Mouse (Mus musculus) heart, embryonic 11.5 days (tissue): ENCODE results near the gene Cryab. TPM values are rescaled to one million over a fixed set of nuclear protein-coding genes. Genes with fewer than 3 reads are reported as not detected.
A peak's percentile ranks its signal among the peaks of the same experiment; 100 is the strongest.

Experiments
- ATAC-seq: fragments of 200-750 bp; cut with Nextera tagmentation; replicated peaks from 2 replicates; pipeline ENCODE4 v1.8.0; 2017; ENCODE audit warnings: moderate library complexity; ENCODE audit not compliant: insufficient number of reproducible peaks, low FRiP score, low TSS enrichment
- H3K27ac ChIP-seq: fragments of 300-500 bp; sonication (generic); 2 replicates; pipeline ENCODE4 v1.5.1; 2014; ENCODE audit warnings: mild to moderate bottlenecking, low read depth, low read length
- H3K27me3 ChIP-seq: fragments of 300-500 bp; sonication (generic); 2 replicates; pipeline ENCODE4 v1.6.1; 2014; ENCODE audit warnings: mild to moderate bottlenecking, low read length, mixed read lengths; ENCODE audit not compliant: control insufficient read depth, insufficient read depth
- H3K36me3 ChIP-seq: fragments of 300-500 bp; sonication (generic); 2 replicates; pipeline ENCODE4 v1.6.1; 2014; ENCODE audit warnings: mild to moderate bottlenecking, low read length, moderate library complexity, mixed read lengths; ENCODE audit not compliant: control insufficient read depth, insufficient read depth
- H3K4me1 ChIP-seq: fragments of 300-500 bp; sonication (generic); 2 replicates; pipeline ENCODE4 v1.6.1; 2014; ENCODE audit warnings: low read length; ENCODE audit not compliant: control insufficient read depth, insufficient read depth
- H3K4me2 ChIP-seq: fragments of 300-500 bp; sonication (generic); 2 replicates; pipeline ENCODE4 v1.6.1; 2014; ENCODE audit warnings: mild to moderate bottlenecking, moderate library complexity
- H3K4me3 ChIP-seq: fragments of 300-500 bp; sonication (generic); 2 replicates; pipeline ENCODE4 v1.5.1; 2014; ENCODE audit warnings: low read depth, low read length
- H3K9ac ChIP-seq: fragments of 300-500 bp; sonication (generic); 2 replicates; pipeline ENCODE4 v1.6.1; 2014; ENCODE audit warnings: mild to moderate bottlenecking, low read depth, low read length, moderate library complexity
- H3K9me3 ChIP-seq: fragments of 300-500 bp; sonication (generic); replicated peaks from 2 replicates; pipeline ENCODE4 v1.6.1; 2016; ENCODE audit warnings: low read length; ENCODE audit not compliant: control insufficient read depth
- WGBS: fragments of 180-500 bp; shearing (Covaris S2); extraction: QIAGEN DNeasy Blood & Tissue Kit; methylation state at CpG from one replicate; pipeline ENCODE4 v1.1.7; 2014; ENCODE audit not compliant: insufficient replicate concordance; 5-methylcytosine and 5-hydroxymethylcytosine counted together
- polyA plus RNA-seq: library from polyadenylated mRNA; unstranded; fragments of >200 nt; fragmentation: Nextera tagmentation; extraction: Ambion mirVana; gene quantifications from 2 replicates; pipeline ENCODE4 v1.2.1, GENCODE M21; 2014

Gene Cryab
- polyA plus RNA-seq, 1 experiment from 2014 or later, result 878 TPM

DNA sequence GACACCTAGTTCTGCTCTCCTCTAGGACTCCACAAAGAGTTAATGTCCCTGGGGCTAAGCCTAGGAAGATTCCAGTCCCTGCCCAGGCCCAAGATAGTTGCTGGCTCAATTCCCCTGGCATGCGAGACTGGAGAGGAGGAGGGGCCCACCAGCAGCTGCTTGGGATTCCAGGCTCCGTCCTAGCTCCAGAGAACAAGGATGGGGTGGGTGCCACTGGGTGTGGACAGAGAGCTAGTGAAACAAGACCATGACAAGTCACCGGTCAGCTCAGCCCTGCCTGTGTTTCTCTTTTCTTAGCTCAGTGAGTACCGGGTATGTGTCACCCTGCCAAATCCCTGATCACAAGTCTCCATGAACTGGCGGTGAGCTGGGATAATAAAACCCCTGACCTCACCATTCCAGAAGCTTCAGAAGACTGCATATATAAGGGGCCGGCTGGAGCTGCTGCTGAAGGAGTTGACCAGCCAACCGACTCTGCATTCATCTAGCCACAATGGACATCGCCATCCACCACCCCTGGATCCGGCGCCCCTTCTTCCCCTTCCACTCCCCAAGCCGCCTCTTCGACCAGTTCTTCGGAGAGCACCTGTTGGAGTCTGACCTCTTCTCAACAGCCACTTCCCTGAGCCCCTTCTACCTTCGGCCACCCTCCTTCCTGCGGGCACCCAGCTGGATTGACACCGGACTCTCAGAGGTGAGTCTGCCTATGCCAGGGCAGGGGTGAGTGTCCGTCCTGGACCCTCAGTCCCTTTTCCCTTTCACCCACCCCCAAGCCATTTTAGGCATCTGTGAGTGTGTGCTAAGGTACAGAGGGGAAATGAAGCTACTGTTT, 1.9 kb downstream of the Cryab start:
- H3K4me3 ChIP-seq, result peak overlapping the region; percentile 54
- no peaks in the 10 kb centered on the region for H3K36me3 ChIP-seq
- H3K4me1 ChIP-seq, result peaks cover 9% of the 10 kb centered on the region; the same call in 1 of the 2 replicates
- WGBS, result 29% methylated on average over 17 of the region's 17 CpGs
- peak; percentile 75 for ATAC-seq
- H3K9me3 ChIP-seq, result no peaks in the 10 kb centered on the region
- H3K27me3 ChIP-seq, result no peaks in the 10 kb centered on the region
- peak overlapping the region; percentile 92 for H3K9ac ChIP-seq
- H3K27ac ChIP-seq, result peak overlapping the region; percentile 98
- peak overlapping the region; percentile 62 for H3K4me2 ChIP-seq

DNA sequence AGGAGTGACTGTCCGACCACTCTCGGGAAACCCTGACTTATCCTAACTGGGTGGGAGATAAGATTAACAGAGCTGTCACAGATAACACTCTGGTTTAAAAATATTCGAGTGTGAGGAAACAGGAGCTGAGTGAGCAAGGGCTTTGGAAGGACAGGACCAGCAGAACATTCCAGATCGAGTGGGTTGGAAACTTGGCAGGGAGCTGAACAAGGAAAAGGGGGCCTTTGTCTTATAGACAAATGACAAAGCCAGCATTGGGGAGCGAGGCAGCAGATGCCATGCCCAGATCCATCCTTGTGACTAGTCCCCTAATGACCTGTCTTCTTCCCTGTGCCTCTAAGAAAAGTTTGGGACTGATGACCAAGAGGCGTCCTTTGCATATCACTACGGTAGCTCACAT, 2.8 kb downstream of the Cryab start:
- H3K9me3 ChIP-seq, result no peaks in the 10 kb centered on the region
- no peaks in the 10 kb centered on the region for H3K36me3 ChIP-seq
- peak overlapping the region; percentile 92 for H3K9ac ChIP-seq
- peak overlapping the region; percentile 54 for H3K4me3 ChIP-seq
- ATAC-seq, result no peak
- no peaks in the 10 kb centered on the region for H3K27me3 ChIP-seq
- peak overlapping the region; percentile 98 for H3K27ac ChIP-seq
- H3K4me2 ChIP-seq, result peak overlapping the region; percentile 62
- WGBS, result 23% methylated on average over 7 of the region's 7 CpGs
- H3K4me1 ChIP-seq, result peaks cover 9% of the 10 kb centered on the region; the same call in 1 of the 2 replicates

DNA sequence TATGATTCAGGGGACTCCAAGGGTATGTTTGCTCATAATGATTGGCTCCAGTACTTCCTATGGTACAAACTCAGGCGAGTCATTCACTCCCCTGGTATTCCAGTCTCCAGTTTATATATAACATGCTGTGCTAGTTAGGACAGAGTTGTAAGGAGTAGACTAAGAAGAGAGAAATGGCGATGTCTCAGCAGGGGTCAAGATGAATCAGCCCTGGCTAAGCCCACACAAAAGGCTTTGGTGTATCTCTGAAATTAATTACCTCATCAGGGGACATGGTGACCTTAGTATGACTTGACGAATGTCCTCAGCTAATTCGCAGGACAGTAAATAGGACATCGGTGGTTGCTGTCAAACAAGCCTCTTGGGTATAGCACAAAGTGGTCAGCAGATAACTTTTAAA, 5.6 kb downstream of the Cryab start:
- Histone ChIP-seq H3K27ac (no peak overlapping the region), H3K9me3 (no peaks in the 10 kb centered on the region), H3K36me3 (no peaks in the 10 kb centered on the region), H3K9ac (no peak overlapping the region), H3K4me1 (0 out of 2 replicates have a peak, but pooled peaks cover 5% of the 10 kb centered on the region), H3K4me3 (no peak overlapping the region), H3K4me2 (no peak overlapping the region), H3K27me3 (no peaks in the 10 kb centered on the region)
- 61% methylated on average over 5 of the region's 5 CpGs for whole genome bisulfite sequencing
- ATAC-seq, result no peak

DNA sequence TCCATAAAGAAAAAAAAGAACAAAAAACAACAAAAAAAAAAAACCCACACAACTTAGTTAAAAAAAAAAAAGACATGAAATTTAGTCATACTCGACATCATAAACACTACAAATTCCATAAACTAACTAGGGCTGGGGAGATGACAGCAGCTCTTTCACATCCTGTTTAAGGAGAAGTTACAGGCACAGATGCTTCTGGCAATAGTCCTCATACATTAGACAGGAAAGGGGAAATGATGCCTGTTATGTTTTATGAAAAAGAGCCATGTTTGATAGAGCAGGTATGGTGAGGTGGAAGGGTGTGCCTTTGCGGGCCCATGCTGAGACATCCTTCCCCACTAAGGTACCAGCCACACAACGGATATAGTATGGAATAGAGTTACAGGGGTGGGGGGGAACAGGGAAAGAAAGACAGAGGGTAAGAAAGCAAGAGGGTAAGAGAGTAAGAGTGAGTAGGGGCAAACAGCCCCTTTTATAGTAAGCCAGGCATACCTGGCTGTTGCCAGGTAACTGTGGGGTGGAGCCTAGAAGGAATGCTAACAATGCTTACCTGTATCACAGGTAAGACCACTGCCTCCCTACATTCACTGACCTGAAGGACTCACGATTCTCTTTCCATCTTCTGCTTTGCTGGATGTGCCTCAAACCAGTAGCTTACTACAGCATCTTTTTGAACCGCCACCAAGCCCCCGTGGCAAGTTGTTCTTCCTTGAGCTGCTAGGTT, 10.6 kb downstream of the Cryab start:
- ATAC-seq, result no peak
- Histone ChIP-seq H3K4me1 (no peaks in the 10 kb centered on the region), H3K27ac (no peak overlapping the region), H3K9ac (no peak overlapping the region), H3K36me3 (no peaks in the 10 kb centered on the region), H3K4me2 (no peak overlapping the region), H3K4me3 (no peak overlapping the region), H3K27me3 (no peaks in the 10 kb centered on the region), H3K9me3 (no peaks in the 10 kb centered on the region)
- WGBS, result 60% methylated on average over 6 of the region's 6 CpGs

DNA sequence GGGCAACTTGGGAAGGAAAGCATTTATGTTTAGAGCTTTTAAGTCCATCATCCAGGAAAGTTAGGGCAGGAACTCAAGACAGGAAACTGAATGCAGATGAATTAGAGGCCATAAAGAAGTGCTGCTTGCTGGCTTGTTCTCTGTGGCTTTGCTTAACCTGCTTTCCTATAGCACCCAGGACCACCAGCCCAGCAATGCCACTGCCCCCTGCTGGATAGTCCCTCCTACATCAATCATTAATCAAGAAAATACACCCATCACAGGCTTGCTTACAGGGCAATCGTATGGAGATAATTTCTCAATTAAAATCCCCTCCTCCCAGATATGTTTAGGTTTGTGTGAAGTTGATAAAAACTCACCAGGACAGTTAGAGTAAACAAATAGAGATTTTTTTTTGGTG, 12.2 kb downstream of the Cryab start:
- 66% methylated on average over 1 of the region's 1 CpGs for WGBS
- Histone ChIP-seq H3K4me2 (no peak overlapping the region), H3K4me3 (no peak overlapping the region), H3K4me1 (peaks cover 4% of the 10 kb centered on the region; the same call in 1 of the 2 replicates), H3K9me3 (no peaks in the 10 kb centered on the region), H3K36me3 (no peaks in the 10 kb centered on the region), H3K27ac (no peak overlapping the region), H3K27me3 (no peaks in the 10 kb centered on the region), H3K9ac (no peak overlapping the region)
- no peak for ATAC-seq

DNA sequence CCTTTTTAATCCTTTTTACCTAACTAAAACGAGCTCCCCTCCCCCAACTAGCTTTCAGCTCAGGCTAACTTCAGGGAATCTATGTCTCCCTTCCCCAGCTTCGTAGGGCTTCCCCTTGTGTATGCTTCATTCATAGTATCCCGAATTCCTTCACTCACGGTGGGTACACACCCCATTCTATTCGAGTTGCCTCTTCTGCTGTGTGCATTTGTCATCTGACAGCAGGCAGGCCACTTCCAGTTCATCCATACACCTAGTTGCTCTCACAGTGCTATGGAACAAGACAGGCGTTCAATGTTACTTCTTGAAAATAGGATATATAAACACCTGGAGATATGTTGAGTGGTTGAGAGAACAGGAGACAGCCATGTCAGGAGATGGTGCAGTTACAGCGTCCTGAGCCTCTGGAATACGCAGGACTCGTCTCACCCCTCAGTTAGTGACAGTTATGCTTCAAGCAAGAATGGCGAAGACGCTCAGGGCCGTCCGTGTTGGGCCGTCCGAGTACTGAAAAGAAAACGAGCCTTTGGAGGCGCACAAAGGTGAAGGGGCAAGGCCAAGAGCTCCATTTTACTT, 16.5 kb downstream of the Cryab start:
- H3K9me3 ChIP-seq, result no peaks in the 10 kb centered on the region
- peak overlapping the region; percentile 73 for H3K4me3 ChIP-seq
- H3K4me1 ChIP-seq, result peaks cover 8% of the 10 kb centered on the region
- no peaks in the 10 kb centered on the region for H3K36me3 ChIP-seq
- H3K4me2 ChIP-seq, result peak overlapping the region; percentile 91
- 7% methylated on average over 17 of the region's 17 CpGs for WGBS
- no peaks in the 10 kb centered on the region for H3K27me3 ChIP-seq
- peak; percentile 23 for ATAC-seq
- H3K9ac ChIP-seq, result peak overlapping the region; percentile 81
- peak overlapping the region; percentile 91 for H3K27ac ChIP-seq

DNA sequence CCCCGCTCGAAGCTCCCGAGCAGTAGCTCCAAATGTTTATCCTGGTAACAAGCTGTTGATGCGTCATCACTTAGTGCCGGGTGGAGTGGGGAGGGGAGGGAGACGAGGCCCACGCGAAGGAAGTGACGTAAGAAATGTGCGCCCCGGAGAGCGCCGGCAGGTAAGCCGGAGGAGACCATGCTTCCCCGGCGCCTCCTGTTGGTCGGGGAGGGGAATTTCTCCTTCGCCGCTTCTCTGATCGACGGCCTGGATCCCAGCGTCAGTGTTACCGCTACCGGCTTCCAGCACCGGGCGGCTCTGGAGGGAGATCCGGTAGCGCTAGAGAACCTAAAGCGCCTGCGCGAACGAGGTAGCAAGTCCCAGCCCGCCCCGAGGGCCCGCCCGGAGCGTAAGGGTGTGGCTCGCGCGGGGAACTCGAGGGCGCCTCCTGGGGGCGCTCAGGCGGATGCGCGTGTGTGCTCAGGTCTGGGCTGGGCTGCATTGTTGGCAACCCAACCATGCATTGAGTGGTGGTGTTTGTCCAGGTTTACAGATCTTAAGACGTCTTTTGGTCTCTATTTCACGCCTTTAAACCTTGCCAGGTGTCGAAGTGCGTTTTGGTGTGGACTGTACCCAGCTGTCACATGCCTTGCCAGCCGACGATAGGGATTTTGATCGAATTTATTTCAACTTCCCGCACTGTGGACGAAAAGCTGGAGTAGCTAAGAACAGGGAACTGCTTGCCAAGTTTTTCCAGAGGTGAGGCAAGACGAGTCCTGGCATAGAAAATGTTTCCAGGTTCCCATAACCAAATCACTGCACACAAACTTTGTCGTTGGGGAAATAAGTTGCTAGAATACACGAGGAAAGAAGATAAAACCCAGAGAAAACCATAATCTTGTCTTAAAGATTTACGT, 17.2 kb downstream of the Cryab start, which contains the start of gene Fdxacb1:
Gene Fdxacb1, plus strand, starts transcription at position 130 of the 896 bp plus-strand sequence.
- Histone ChIP-seq H3K4me1 (peaks cover 8% of the 10 kb centered on the region), H3K27me3 (no peaks in the 10 kb centered on the region), H3K27ac (peak within 1 kb of the TSS; percentile 91), H3K9me3 (no peaks in the 10 kb centered on the region), H3K4me2 (peak within 1 kb of the TSS; percentile 91), H3K4me3 (peak within 1 kb of the TSS; percentile 73), H3K9ac (peak within 1 kb of the TSS; percentile 81), H3K36me3 (no peaks in the 10 kb centered on the region)
- WGBS, result 5% methylated on average over 59 of the region's 59 CpGs
- peak; percentile 97 for ATAC-seq

DNA sequence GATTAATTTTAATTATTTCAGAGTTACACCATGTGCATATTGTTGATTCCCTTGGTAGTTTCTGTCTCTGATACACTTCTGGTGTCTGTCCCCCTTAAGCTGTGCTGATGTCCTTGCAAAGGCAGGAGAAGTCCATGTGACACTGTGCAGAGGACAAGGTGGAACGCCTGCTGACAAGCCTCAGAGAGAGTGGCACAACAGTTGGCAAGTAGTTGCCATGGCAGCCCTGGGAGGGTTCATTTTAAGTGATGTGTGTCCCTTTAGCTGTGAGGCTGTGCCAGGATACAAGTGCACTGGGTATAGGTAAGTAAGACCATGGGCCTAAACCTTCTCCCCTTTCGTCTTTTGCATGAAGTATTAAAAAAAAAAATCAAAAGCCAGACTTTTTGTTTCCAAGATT, 18.9 kb downstream of the Cryab start:
- peaks cover 8% of the 10 kb centered on the region for H3K4me1 ChIP-seq
- H3K4me3 ChIP-seq, result no peak overlapping the region
- H3K27me3 ChIP-seq, result no peaks in the 10 kb centered on the region
- WGBS, result 88% methylated on average over 2 of the region's 2 CpGs
- H3K9ac ChIP-seq, result no peak overlapping the region
- H3K9me3 ChIP-seq, result no peaks in the 10 kb centered on the region
- H3K36me3 ChIP-seq, result no peaks in the 10 kb centered on the region
- no peak for ATAC-seq
- no peak overlapping the region for H3K4me2 ChIP-seq
- H3K27ac ChIP-seq, result no peak overlapping the region
